Mouse (Mus musculus): ENCODE data around the gene Psme4.

Gene Psme4

GRCm38 (mm10) chr11:30786230-30786983, 14.9 kb downstream of the Psme4 start:
- no peak for DNase-seq

- no peak for DNase-seq
Measured at GRCm38 (mm10) chr11:30792680-30793079, 21.2 kb downstream of the Psme4 start.

- no peak for DNase-seq
Measured at GRCm38 (mm10) chr11:30793753-30794152, 22.2 kb downstream of the Psme4 start.

GRCm38 (mm10) chr11:30797236-30797635, 25.7 kb downstream of the Psme4 start:
- DNase-seq: no peak

- DNase-seq: peak; percentile 11 to 52
Measured at GRCm38 (mm10) chr11:30799496-30799895, 28.0 kb downstream of the Psme4 start.

- no peak for DNase-seq
Measured at GRCm38 (mm10) chr11:30800091-30800490, 28.6 kb downstream of the Psme4 start.

GRCm38 (mm10) chr11:30802421-30802820, 30.9 kb downstream of the Psme4 start:
- DNase-seq: no peak

- DNase-seq: no peak
Measured at GRCm38 (mm10) chr11:30821116-30821515, 49.6 kb downstream of the Psme4 start.

GRCm38 (mm10) chr11:30838793-30839192, 67.3 kb downstream of the Psme4 start:
- no peak for DNase-seq

- DNase-seq: no peak
Measured at GRCm38 (mm10) chr11:30844355-30844754, 72.8 kb downstream of the Psme4 start.

- DNase-seq: no peak
Measured at GRCm38 (mm10) chr11:30872425-30872824, 100.9 kb downstream of the Psme4 start.

- DNase-seq: peak in 1 of 2 experiments; percentile 2
Measured at GRCm38 (mm10) chr11:30885171-30885871, 113.8 kb downstream of the Psme4 start, which contains the start of the genes Gpr75 and Asb3. TSS of gene Gpr75 (plus strand) at chr11:30885358. TSS of gene Asb3 (plus strand) at chr11:30885416.

- DNase-seq: no peak
Measured at GRCm38 (mm10) chr11:30888153-30888552, 116.6 kb downstream of the Psme4 start.

- no peak for DNase-seq
Measured at GRCm38 (mm10) chr11:30896201-30896600, 124.7 kb downstream of the Psme4 start.

- DNase-seq: no peak
Measured at GRCm38 (mm10) chr11:30899312-30899711, 127.8 kb downstream of the Psme4 start.

- no peak for DNase-seq
Measured at GRCm38 (mm10) chr11:30912311-30912710, 140.8 kb downstream of the Psme4 start.

GRCm38 (mm10) chr11:30920641-30921040, 149.1 kb downstream of the Psme4 start:
- no peak for DNase-seq

GRCm38 (mm10) chr11:30923283-30923682, 151.8 kb downstream of the Psme4 start:
- no peak for DNase-seq

- no peak for DNase-seq
Measured at GRCm38 (mm10) chr11:30928079-30928478, 156.6 kb downstream of the Psme4 start.

- DNase-seq: no peak
Measured at GRCm38 (mm10) chr11:30928498-30928897, 157.0 kb downstream of the Psme4 start.

All from spleen, adult 18-20 months (tissue).